Mouse (Mus musculus) forebrain, embryonic 14.5 days (tissue): ENCODE measurements at regions not wholly inside any gene's neighbourhood (a gene's known extent, or its start where the extent isn't known, plus 50 kb on each side); places are given as distances from the start of the nearest gene placed in this dataset.

Source experiments
- ATAC-seq: fragments of 200-750 bp; cut with Nextera tagmentation; 2 replicates; pipeline ENCODE4 v1.8.0; 2017; ENCODE audit warnings: mild to moderate bottlenecking, moderate library complexity
- DNase-seq: peaks from one replicate; pipeline ENCODE4 v3.0.0-alpha.2; 2015; ENCODE audit warnings: low spot score
- H3K27ac ChIP-seq: fragments of 300-500 bp; sonication (generic); 2 replicates; pipeline ENCODE4 v1.5.1; 2014; ENCODE audit warnings: low read depth, mild to moderate bottlenecking, control low read depth, low read length, moderate library complexity
- H3K27me3 ChIP-seq: fragments of 300-500 bp; sonication (generic); replicated peaks from 2 replicates; pipeline ENCODE4 v1.6.1; 2014; ENCODE audit warnings: low read length, control low read depth, mixed read lengths; ENCODE audit not compliant: control insufficient read depth, insufficient read depth
- H3K36me3 ChIP-seq: fragments of 300-500 bp; sonication (generic); 2 replicates; pipeline ENCODE4 v1.6.1; 2014; ENCODE audit warnings: low read length, control low read depth; ENCODE audit not compliant: control insufficient read depth, insufficient read depth
- H3K4me1 ChIP-seq: fragments of 300-500 bp; sonication (generic); 2 replicates; pipeline ENCODE4 v1.6.1; 2014; ENCODE audit warnings: antibody characterized with exemption, low read length, control low read depth; ENCODE audit not compliant: control insufficient read depth, insufficient read depth
- H3K4me2 ChIP-seq: fragments of 300-500 bp; sonication (generic); 2 replicates; pipeline ENCODE4 v1.6.1; 2014; ENCODE audit warnings: mild to moderate bottlenecking, control low read depth, low read length
- H3K4me3 ChIP-seq: fragments of 300-500 bp; sonication (generic); 2 replicates; pipeline ENCODE4 v1.5.1; 2014; ENCODE audit warnings: low read depth, low read length, control low read depth
- H3K9ac ChIP-seq: fragments of 300-500 bp; sonication (generic); 2 replicates; pipeline ENCODE4 v1.6.1; 2014; ENCODE audit warnings: mild to moderate bottlenecking, low read length, control low read depth, moderate library complexity
- H3K9me3 ChIP-seq: fragments of 300-500 bp; sonication (generic); replicated peaks from 2 replicates; pipeline ENCODE4 v1.6.1; 2016; ENCODE audit warnings: low read length, control low read depth, mixed read lengths; ENCODE audit not compliant: control insufficient read depth
- WGBS: fragments of 180-500 bp; shearing (Covaris S2); extraction: QIAGEN DNeasy Blood & Tissue Kit; methylation state at CpG from one replicate; pipeline ENCODE4 v1.1.7; 2014; 5-methylcytosine and 5-hydroxymethylcytosine counted together

- H3K9ac ChIP-seq: no peak overlapping the region
- ATAC-seq (no peak), DNase-seq (peak; percentile 62)
- no peak overlapping the region for H3K4me3 ChIP-seq
- H3K36me3 ChIP-seq: no peaks in the 10 kb centered on the region
- H3K27ac ChIP-seq: no peak overlapping the region
- WGBS: 88% methylated on average over 7 of the region's 7 CpGs
- H3K4me1 ChIP-seq: no peaks in the 10 kb centered on the region
- H3K27me3 ChIP-seq: no peaks in the 10 kb centered on the region
- no peaks in the 10 kb centered on the region for H3K9me3 ChIP-seq
- no peak overlapping the region for H3K4me2 ChIP-seq
Observed at GRCm38 (mm10) chr6:134320379-134320932, 75.7 kb upstream of the Bcl2l14 start.

- no peaks in the 10 kb centered on the region for H3K4me1 ChIP-seq
- no peak for DNase-seq
- H3K27ac ChIP-seq: no peak overlapping the region
- H3K36me3 ChIP-seq: no peaks in the 10 kb centered on the region
- H3K9me3 ChIP-seq: no peaks in the 10 kb centered on the region
- no peak for ATAC-seq
- no peak overlapping the region for H3K4me2 ChIP-seq
- no peak overlapping the region for H3K9ac ChIP-seq
- no peak overlapping the region for H3K4me3 ChIP-seq
- H3K27me3 ChIP-seq: no peaks in the 10 kb centered on the region
- WGBS: 69% methylated on average over 3 of the region's 3 CpGs
Observed at GRCm38 (mm10) chr6:134324001-134324400, 72.1 kb upstream of the Bcl2l14 start.

GRCm38 (mm10) chr6:134325564-134325963, 70.6 kb upstream of the Bcl2l14 start:
- Histone ChIP-seq H3K9ac (no peak overlapping the region), H3K9me3 (no peaks in the 10 kb centered on the region), H3K27ac (no peak overlapping the region), H3K27me3 (no peaks in the 10 kb centered on the region), H3K4me3 (no peak overlapping the region), H3K36me3 (no peaks in the 10 kb centered on the region), H3K4me2 (no peak overlapping the region), H3K4me1 (no peaks in the 10 kb centered on the region)
- ATAC-seq (no peak), DNase-seq (no peak)
- 96% methylated on average over 4 of the region's 4 CpGs for WGBS

- no peak overlapping the region for H3K9ac ChIP-seq
- DNase-seq (peak; percentile 14), ATAC-seq (no peak)
- no peaks in the 10 kb centered on the region for H3K27me3 ChIP-seq
- H3K27ac ChIP-seq: no peak overlapping the region
- H3K4me3 ChIP-seq: no peak overlapping the region
- no peaks in the 10 kb centered on the region for H3K4me1 ChIP-seq
- no peaks in the 10 kb centered on the region for H3K36me3 ChIP-seq
- H3K9me3 ChIP-seq: no peaks in the 10 kb centered on the region
- no peak overlapping the region for H3K4me2 ChIP-seq
- WGBS: 24% methylated on average over 10 of the region's 10 CpGs
Observed at GRCm38 (mm10) chr6:134329550-134330299, 66.4 kb upstream of the Bcl2l14 start.

GRCm38 (mm10) chr6:134330300-134330640, 65.8 kb upstream of the Bcl2l14 start:
- Histone ChIP-seq H3K9me3 (no peaks in the 10 kb centered on the region), H3K4me2 (no peak overlapping the region), H3K4me3 (no peak overlapping the region), H3K4me1 (no peaks in the 10 kb centered on the region), H3K27me3 (no peaks in the 10 kb centered on the region), H3K27ac (no peak overlapping the region), H3K9ac (no peak overlapping the region), H3K36me3 (no peaks in the 10 kb centered on the region)
- DNase-seq (no peak), ATAC-seq (no peak)
- WGBS: 93% methylated on average over 4 of the region's 4 CpGs

GRCm38 (mm10) chr6:134332718-134333432, 63.2 kb upstream of the Bcl2l14 start:
- H3K36me3 ChIP-seq: no peaks in the 10 kb centered on the region
- no peaks in the 10 kb centered on the region for H3K4me1 ChIP-seq
- H3K4me2 ChIP-seq: no peak overlapping the region
- WGBS: 87% methylated on average over 15 of the region's 15 CpGs
- H3K9ac ChIP-seq: no peak overlapping the region
- DNase-seq (no peak), ATAC-seq (no peak)
- H3K27me3 ChIP-seq: no peaks in the 10 kb centered on the region
- H3K9me3 ChIP-seq: no peaks in the 10 kb centered on the region
- H3K27ac ChIP-seq: no peak overlapping the region
- no peak overlapping the region for H3K4me3 ChIP-seq

- Histone ChIP-seq H3K9ac (no peak overlapping the region), H3K36me3 (no peaks in the 10 kb centered on the region), H3K4me1 (no peaks in the 10 kb centered on the region), H3K4me3 (no peak overlapping the region), H3K27ac (no peak overlapping the region), H3K9me3 (no peaks in the 10 kb centered on the region), H3K27me3 (no peaks in the 10 kb centered on the region), H3K4me2 (no peak overlapping the region)
- DNase-seq (peak; percentile 44), ATAC-seq (no peak)
- WGBS: 55% methylated on average over 4 of the region's 4 CpGs
Observed at GRCm38 (mm10) chr6:134335711-134336110, 60.4 kb upstream of the Bcl2l14 start.

GRCm38 (mm10) chr6:134342796-134343605, 53.1 kb upstream of the Bcl2l14 start:
- 92% methylated on average over 9 of the region's 9 CpGs for WGBS
- no peak overlapping the region for H3K9ac ChIP-seq
- H3K27ac ChIP-seq: no peak overlapping the region
- H3K4me2 ChIP-seq: no peak overlapping the region
- no peaks in the 10 kb centered on the region for H3K36me3 ChIP-seq
- no peaks in the 10 kb centered on the region for H3K4me1 ChIP-seq
- H3K9me3 ChIP-seq: no peaks in the 10 kb centered on the region
- ATAC-seq (no peak), DNase-seq (no peak)
- H3K27me3 ChIP-seq: no peaks in the 10 kb centered on the region
- H3K4me3 ChIP-seq: no peak overlapping the region
